Comparison of ENCODE assay signal across 9 mouse cellular contexts in the genomic region with DNA sequence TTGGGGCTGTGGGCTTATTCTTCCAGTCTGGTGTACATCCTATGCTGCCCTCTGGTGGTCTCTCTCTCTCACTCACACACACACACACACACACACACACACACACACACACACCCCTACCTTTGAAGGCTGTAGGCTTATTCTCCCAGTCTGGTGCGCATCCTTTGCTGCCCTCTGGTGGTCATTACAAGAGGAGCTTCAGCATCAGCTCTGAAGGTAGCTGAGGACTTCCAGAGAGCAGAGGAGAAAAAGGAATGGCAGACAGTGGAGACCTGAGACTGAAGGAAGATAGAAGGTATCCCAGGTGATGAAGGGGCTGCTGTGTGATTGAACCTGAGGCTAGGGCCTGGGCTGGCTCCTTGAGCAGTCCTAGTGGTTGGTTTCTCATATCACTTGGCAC. TPM values are rescaled to one million over a fixed set of nuclear protein-coding genes. Genes with fewer than 3 reads are reported as not detected.
DNase-seq lines count a peak whose midpoint lies in the region; ATAC-seq and TF ChIP-seq lines count a peak whose summit lies in the region.
"Had no signal": no experiment of that assay in that cellular context is flagged by ENCODE, and none has a peak within 500 bp of the region (broad histone marks: within the 10 kb centered on the region; RNA-seq: fewer than 3 reads in every experiment).

No protein-coding gene starts in this region.

- peaks cover 27% of the 10 kb centered on the region for H3K4me1 ChIP-seq in cerebellum, adult 2 months (ENCODE audit: control insufficient read depth, insufficient read depth, low read length)
- H3K4me1 ChIP-seq in lung, embryonic 14.5 days (ENCODE audit: insufficient read depth): no peaks in the 10 kb centered on the region
- peaks cover 17% of the 10 kb centered on the region for H3K4me1 ChIP-seq in heart, embryonic 10.5 days
- H3K4me1 ChIP-seq in liver, postnatal 0 days (ENCODE audit: insufficient read depth): peaks cover 22% of the 10 kb centered on the region
- H3K4me1 ChIP-seq: neural tube, embryonic 12.5 days had no signal

- H3K9ac ChIP-seq in lung, embryonic 14.5 days: no peak overlapping the region
- H3K9ac ChIP-seq in liver, postnatal 0 days (replicated peaks): no peak overlapping the region
- H3K9ac ChIP-seq: neural tube, embryonic 12.5 days had no signal

- H3K4me3 ChIP-seq in cerebellum, adult 2 months (replicated peaks; ENCODE audit: insufficient read depth, low read depth, low read length): no peak overlapping the region
- H3K4me3 ChIP-seq in lung, embryonic 14.5 days (ENCODE audit: low read depth, low read length): no peak overlapping the region
- no peak overlapping the region for H3K4me3 ChIP-seq in heart, embryonic 10.5 days
- 0 out of 2 replicates have a peak overlapping the region, but pooled peaks have one; percentile 3 for H3K4me3 ChIP-seq in liver, postnatal 0 days (ENCODE audit: low read depth, low read length)
- H3K4me3 ChIP-seq: neural tube, embryonic 12.5 days had no signal

- H3K27ac ChIP-seq in cerebellum, adult 2 months (ENCODE audit: insufficient read depth, low read length): no peak overlapping the region
- no peak overlapping the region for H3K27ac ChIP-seq in lung, embryonic 14.5 days (ENCODE audit: low read depth)
- no peak overlapping the region for H3K27ac ChIP-seq in heart, embryonic 10.5 days
- peak overlapping the region; percentile 89 for H3K27ac ChIP-seq in liver, postnatal 0 days (ENCODE audit: low read depth)
- H3K27ac ChIP-seq: neural tube, embryonic 12.5 days had no signal

- peak; percentile 63; the same call in 1 of the 2 replicates for TF ChIP-seq CTCF in cerebellum, adult 2 months (IDR thresholded peaks at IDR 0.05; ENCODE audit: borderline replicate concordance, insufficient read depth, low read depth, low read length)
- peak; percentile 84 for TF ChIP-seq CTCF in lung, embryonic 14.5 days (IDR thresholded peaks at IDR 0.05; ENCODE audit: low read depth)
- peak; percentile 68; the same call in 1 of the 2 replicates for TF ChIP-seq CTCF in brain, embryonic 14.5 days (IDR thresholded peaks at IDR 0.05; ENCODE audit: borderline replicate concordance, extremely low read depth, insufficient read depth, insufficient read length)
- TF ChIP-seq CTCF in liver, postnatal 0 days (IDR thresholded peaks at IDR 0.05; ENCODE audit: low read depth): peak; percentile 96

- no peak for TF ChIP-seq EP300 in liver, postnatal 0 days (IDR thresholded peaks at IDR 0.05; ENCODE audit: low read depth)

- peaks cover 14% of the 10 kb centered on the region; the same call in 1 of the 2 replicates for H3K36me3 ChIP-seq in lung, embryonic 14.5 days (ENCODE audit: insufficient read depth)
- H3K36me3 ChIP-seq in heart, embryonic 10.5 days: peaks cover 19% of the 10 kb centered on the region
- peaks cover 11% of the 10 kb centered on the region for H3K36me3 ChIP-seq in liver, postnatal 0 days (replicated peaks; ENCODE audit: insufficient read depth, low read length)

- H3K27me3 ChIP-seq in cerebellum, adult 2 months (ENCODE audit: control insufficient read depth, insufficient read depth, low read length): no peaks in the 10 kb centered on the region
- H3K27me3 ChIP-seq in lung, embryonic 14.5 days (ENCODE audit: insufficient read depth, low read length): no peaks in the 10 kb centered on the region
- H3K27me3 ChIP-seq in heart, embryonic 10.5 days (ENCODE audit: insufficient read depth, poor library complexity, severe bottlenecking): 0 out of 2 replicates have a peak, but pooled peaks cover 3% of the 10 kb centered on the region
- no peaks in the 10 kb centered on the region for H3K27me3 ChIP-seq in liver, postnatal 0 days (ENCODE audit: insufficient read depth, low read length)
- H3K27me3 ChIP-seq: neural tube, embryonic 12.5 days had no signal

- 81% methylated on average over 1 of the region's 1 CpGs for WGBS in cerebellum, adult 2 months
- WGBS in lung, embryonic 14.5 days: 70% methylated on average over 1 of the region's 1 CpGs
- WGBS in heart, embryonic 10.5 days: 39% methylated on average over 1 of the region's 1 CpGs
- 61% methylated on average over 1 of the region's 1 CpGs for WGBS in liver, postnatal 0 days (ENCODE audit: insufficient replicate concordance)

- no peak for TF ChIP-seq POLR2A in cerebellum, adult 2 months (IDR thresholded peaks at IDR 0.05; ENCODE audit: borderline replicate concordance, insufficient read depth, low read length)
- TF ChIP-seq POLR2A in brain, embryonic 14.5 days (IDR thresholded peaks at IDR 0.05; ENCODE audit: borderline replicate concordance, extremely low read depth, insufficient read depth, insufficient read length, poor library complexity, severe bottlenecking): no peak

- H3K4me2 ChIP-seq in lung, embryonic 14.5 days: no peak overlapping the region
- peak overlapping the region; percentile 60 for H3K4me2 ChIP-seq in liver, postnatal 0 days (ENCODE audit: low read depth, low read length)
- H3K4me2 ChIP-seq: neural tube, embryonic 12.5 days had no signal

- ATAC-seq in lung, embryonic 14.5 days (ENCODE audit: insufficient read depth): peak; percentile 35; the same call in 1 of the 2 replicates
- peak; percentile 66 for ATAC-seq in liver, postnatal 0 days

- no peaks in the 10 kb centered on the region for H3K9me3 ChIP-seq in lung, embryonic 14.5 days (ENCODE audit: low read depth, low read length)
- H3K9me3 ChIP-seq in heart, embryonic 10.5 days: no peaks in the 10 kb centered on the region
- H3K9me3 ChIP-seq in liver, postnatal 0 days (ENCODE audit: low read length): no peaks in the 10 kb centered on the region
- H3K9me3 ChIP-seq: neural tube, embryonic 12.5 days had no signal

- peak in 1 of 2 experiments; percentile 65 for DNase-seq in cerebellum, adult 2 months
- no peak for DNase-seq in cerebellum, adult 11 months
- DNase-seq in lung, embryonic 14.5 days: peak; percentile 68
- DNase-seq in lung, adult 18-20 months: no peak
- peak; percentile 59 for DNase-seq in brain, embryonic 14.5 days (ENCODE audit: low read depth)
- DNase-seq in heart, embryonic 10.5 days (ENCODE audit: low spot score): peak; percentile 87
- peak; percentile 63 for DNase-seq in liver, postnatal 0 days
- DNase-seq in thymus, postnatal 14 days: peak; percentile 69

RNA-seq across cellular contexts. Expression of gene Tpra1, which starts 14.1 kb away (rescaled TPM):
- 206 and 236 TPM in 2 replicates for polyA plus RNA-seq in cerebellum, adult 2 months (2012; rRNA removed)
- 49.4 and 53.6 TPM in 2 replicates for polyA plus RNA-seq in lung, embryonic 14.5 days (2014; fragmentation: Nextera tagmentation; extraction: Ambion mirVana)
- 116 and 166 TPM in 2 replicates for polyA plus RNA-seq in brain, embryonic 14.5 days (2012; rRNA removed)
- polyA plus RNA-seq in heart, embryonic 10.5 days (2016; fragmentation: Nextera tagmentation; extraction: Ambion mirVana): 46.1 and 52.4 TPM in 2 replicates
- 32.2 and 33.9 TPM in 2 replicates for polyA plus RNA-seq in liver, postnatal 0 days (2015; fragmentation: Nextera tagmentation; extraction: Ambion mirVana)

RNA-seq across cellular contexts. Expression of gene Mcm2, which starts 17.6 kb away (rescaled TPM):
- polyA plus RNA-seq in cerebellum, adult 2 months (2012; rRNA removed): 7.5 and 9.8 TPM in 2 replicates
- polyA plus RNA-seq in lung, embryonic 14.5 days (2014; fragmentation: Nextera tagmentation; extraction: Ambion mirVana): 153 and 164 TPM in 2 replicates
- 45.7 and 74.3 TPM in 2 replicates for polyA plus RNA-seq in brain, embryonic 14.5 days (2012; rRNA removed)
- 184 TPM in 2 replicates for polyA plus RNA-seq in heart, embryonic 10.5 days (2016; fragmentation: Nextera tagmentation; extraction: Ambion mirVana)
- polyA plus RNA-seq in liver, postnatal 0 days (2015; fragmentation: Nextera tagmentation; extraction: Ambion mirVana): 42.1 and 53.6 TPM in 2 replicates

RNA-seq across cellular contexts. Expression of gene Podxl2, which starts 41.3 kb away (rescaled TPM):
- polyA plus RNA-seq in cerebellum, adult 2 months (2012; rRNA removed): 538 and 541 TPM in 2 replicates
- polyA plus RNA-seq in lung, embryonic 14.5 days (2014; fragmentation: Nextera tagmentation; extraction: Ambion mirVana): 52.0 and 56.7 TPM in 2 replicates
- polyA plus RNA-seq in brain, embryonic 14.5 days (2012; rRNA removed): 1,097 and 1,604 TPM in 2 replicates
- polyA plus RNA-seq in heart, embryonic 10.5 days (2016; fragmentation: Nextera tagmentation; extraction: Ambion mirVana): 26.7 and 28.6 TPM in 2 replicates
- polyA plus RNA-seq in liver, postnatal 0 days (2015; fragmentation: Nextera tagmentation; extraction: Ambion mirVana): 1.1 and 1.3 TPM in 2 replicates

Comparison
In these comparisons a context has a peak if more than half of its experiments do, and no peak if none do; other contexts are left out.
1. DNase-seq: peak in lung, embryonic 14.5 days (single experiment), brain, embryonic 14.5 days (single experiment), heart, embryonic 10.5 days (single experiment), liver, postnatal 0 days (single experiment) and thymus, postnatal 14 days (single experiment); none in cerebellum, adult 11 months (single experiment) and lung, adult 18-20 months (0 of 2).
2. RNA of gene Podxl2, which starts 41.3 kb away (polyA plus RNA-seq): 1,097 to 1,604 TPM in brain, embryonic 14.5 days, 538 to 541 TPM in cerebellum, adult 2 months, 52.0 to 56.7 TPM in lung, embryonic 14.5 days and 26.7 to 28.6 TPM in heart, embryonic 10.5 days; 1.1 to 1.3 TPM in liver, postnatal 0 days; every median in the first group is over 10 times any median in the second.
3. Peak in every context shown above with its lines, with median percentiles within 50 percentile points of each other: CTCF ChIP-seq.